Mouse (Mus musculus): ENCODE data around the gene Gm49405.

- TF ChIP-seq GATA1 (IDR thresholded peaks at IDR 0.05; ENCODE audit: low read length) (no peak), TAL1 (IDR thresholded peaks at IDR 0.05; ENCODE audit: low read length) (no peak)
Observed at GRCm38 (mm10) chr19:4036327-4037045, 36.1 kb downstream of the Gm49405 start.
